Mouse (Mus musculus) thymus, postnatal 0 days (tissue): ENCODE measurements around the gene Cx3cr1. TPM values are rescaled to one million over a fixed set of nuclear protein-coding genes. Genes with fewer than 3 reads are reported as not detected.
"Not testable (repeated sequence)": the region's sequence is repeated elsewhere in the genome, so short reads cannot be mapped to it uniquely, and the experiment has no call there.

ENCODE experiments used
- DNase-seq: peaks from one replicate; pipeline ENCODE4 v3.0.0-alpha.2; 2015; ENCODE audit warnings: low spot score
- polyA plus RNA-seq: library from polyadenylated mRNA; unstranded; fragments of >200 nt; fragmentation: Nextera tagmentation; extraction: Ambion mirVana; gene quantifications from 2 replicates; pipeline ENCODE4 v1.2.1, GENCODE M21; 2015

The Cx3cr1 gene
- polyA plus RNA-seq, 1 experiment from 2014 or later: 4.3 TPM

DNA sequence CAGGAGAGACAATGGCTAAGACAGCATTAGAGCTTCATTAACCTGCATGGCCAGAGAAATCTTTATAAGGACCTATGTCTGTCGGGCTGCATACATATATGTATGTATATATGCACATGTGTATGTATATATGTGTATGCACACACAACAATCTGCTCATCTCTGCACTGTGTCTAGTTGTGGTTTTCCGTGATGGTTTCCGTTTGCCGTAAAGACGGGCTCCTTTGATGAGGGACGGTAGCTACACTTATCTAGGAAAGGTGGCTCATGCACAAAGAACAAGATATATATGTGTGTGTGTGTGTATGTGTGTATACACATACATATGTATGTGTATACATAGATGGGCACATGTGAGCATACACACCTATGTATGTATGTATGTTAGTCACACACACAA is 39.8 kb downstream of the Cx3cr1 start:
- DNase-seq: no peak

DNA sequence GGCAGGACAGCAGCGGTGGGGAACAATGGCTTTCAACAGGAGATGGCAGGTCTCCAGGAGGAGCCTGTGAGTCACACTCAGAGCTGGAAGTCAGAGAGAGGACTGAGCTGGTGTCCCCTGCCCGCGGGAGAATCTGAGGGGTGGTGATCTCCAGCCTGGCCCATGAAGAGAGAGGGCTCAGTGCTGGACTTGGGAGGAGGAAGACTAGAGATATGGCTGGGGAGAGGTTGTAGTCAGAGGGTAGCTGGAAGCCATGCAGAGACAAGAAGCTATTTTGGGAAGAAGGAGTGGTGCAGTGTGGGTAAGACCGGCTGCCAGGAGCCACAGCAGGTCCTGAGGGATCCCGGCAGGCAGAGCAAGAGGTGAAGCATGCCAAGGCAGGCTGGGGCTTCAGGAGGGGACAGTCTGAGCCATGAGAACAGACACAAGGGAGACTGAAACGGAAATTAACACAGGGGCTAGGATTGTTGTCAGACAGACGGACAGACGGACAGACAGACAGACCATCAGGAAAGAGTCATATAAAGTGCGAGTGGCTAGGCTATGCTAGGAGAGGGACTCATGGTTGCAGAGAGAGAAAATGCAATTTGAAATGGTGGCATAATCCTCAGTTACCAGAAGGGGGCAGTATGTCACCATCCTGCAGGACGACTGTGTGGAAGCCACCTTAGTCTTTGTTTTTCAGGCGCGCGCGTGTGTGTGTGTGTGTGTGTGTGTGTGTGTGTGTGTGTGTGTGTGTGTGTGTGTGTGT is 42.1 kb downstream of the Cx3cr1 start:
- DNase-seq: peak; percentile 81

DNA sequence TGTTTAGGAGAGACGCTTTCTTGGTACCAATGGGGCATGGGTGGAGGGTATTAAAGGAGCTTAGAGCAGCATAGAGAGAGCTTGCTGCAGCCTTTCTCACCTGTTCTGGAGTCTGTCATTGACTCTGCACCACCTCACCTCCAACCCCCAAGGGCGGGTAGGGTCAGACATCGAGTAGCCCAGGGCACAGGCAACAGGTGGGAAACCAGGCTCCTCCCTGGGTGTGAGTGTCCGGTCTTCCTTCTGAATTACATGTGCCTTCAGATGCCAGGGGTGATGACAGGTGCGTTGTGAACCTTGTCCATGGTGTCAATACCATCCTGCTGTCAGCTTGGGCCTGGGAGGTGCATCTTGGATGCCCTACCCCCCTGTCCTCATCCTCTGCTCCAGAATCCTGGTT is 45.1 kb downstream of the Cx3cr1 start:
- DNase-seq: no peak

DNA sequence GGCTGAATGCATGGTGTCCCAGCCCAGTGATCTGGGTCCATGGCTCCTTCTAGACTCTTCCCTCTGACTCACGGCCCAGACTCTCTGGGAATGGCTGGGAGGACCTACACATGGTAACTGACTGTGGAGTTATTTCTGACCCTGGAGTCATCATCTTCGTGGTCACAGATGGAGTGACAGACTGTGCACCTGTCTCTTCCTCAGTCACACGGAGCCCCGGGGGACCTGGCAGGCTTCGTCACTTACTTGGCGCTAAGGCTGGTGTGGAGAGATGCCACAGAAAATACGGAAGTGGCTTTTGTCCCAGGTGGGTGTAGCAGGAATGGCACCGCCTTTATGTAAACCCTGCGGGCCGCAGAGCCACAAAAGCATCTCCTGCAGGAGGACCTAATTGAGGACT is 45.5 kb downstream of the Cx3cr1 start:
- DNase-seq: no peak

DNA sequence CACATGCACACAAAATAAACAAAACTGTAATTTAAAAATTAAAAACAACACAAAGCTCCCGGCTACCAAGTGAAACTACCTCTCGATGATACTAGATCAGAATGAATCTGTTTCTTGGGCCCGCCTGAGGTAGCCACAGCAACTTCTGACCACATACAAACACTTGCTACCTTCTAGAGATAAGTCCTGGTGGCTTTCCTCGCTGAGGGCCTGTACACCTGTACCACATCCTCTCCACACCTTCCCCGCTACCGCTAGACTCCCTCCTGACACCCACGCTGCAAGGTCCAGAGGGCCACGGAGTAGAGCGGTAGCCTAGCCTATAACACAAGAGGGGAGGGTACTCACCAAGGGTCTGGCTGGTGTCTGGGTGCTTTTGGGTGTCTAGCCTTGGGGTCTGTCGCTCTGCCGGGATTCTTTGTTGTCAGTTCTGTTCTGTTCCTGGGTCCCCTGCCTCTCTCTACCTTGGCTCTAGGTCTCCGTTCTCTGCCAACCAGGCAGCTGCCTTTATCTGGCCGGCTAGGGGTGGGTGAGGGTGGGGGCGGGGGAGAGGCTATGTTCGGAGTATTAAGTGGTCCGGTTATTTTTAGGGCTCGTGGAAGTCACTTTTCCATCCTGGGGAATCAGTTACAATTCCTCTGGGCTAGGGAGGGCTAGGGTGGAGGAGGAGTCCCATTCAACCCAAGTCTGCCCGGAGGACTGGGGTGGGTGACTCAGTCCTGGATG is 46.4 kb downstream of the Cx3cr1 start, which contains the start of gene Xirp1:
Xirp1 (minus strand) TSS at position 513 of the 726 bp plus-strand sequence.
- DNase-seq: no peak

DNA sequence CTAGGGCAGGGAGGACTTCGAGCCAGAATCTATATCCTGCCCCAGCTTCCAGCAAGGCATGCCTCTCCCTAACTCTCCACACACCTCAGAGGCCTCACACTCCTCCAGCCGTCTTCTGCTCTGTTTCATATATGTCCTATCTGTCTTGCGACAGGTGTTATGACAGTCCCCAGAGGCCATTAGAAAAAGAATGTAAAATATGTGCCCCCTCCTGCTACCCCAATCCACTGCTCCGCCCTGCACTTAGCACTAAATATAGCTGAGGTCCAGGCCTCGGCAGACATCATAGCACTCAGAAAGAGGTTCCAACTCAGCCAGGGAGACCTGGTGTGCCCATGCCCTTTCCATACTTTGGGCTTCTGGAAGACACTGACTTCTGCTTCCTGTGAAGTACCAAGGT is 48.5 kb downstream of the Cx3cr1 start:
- no peak for DNase-seq

DNA sequence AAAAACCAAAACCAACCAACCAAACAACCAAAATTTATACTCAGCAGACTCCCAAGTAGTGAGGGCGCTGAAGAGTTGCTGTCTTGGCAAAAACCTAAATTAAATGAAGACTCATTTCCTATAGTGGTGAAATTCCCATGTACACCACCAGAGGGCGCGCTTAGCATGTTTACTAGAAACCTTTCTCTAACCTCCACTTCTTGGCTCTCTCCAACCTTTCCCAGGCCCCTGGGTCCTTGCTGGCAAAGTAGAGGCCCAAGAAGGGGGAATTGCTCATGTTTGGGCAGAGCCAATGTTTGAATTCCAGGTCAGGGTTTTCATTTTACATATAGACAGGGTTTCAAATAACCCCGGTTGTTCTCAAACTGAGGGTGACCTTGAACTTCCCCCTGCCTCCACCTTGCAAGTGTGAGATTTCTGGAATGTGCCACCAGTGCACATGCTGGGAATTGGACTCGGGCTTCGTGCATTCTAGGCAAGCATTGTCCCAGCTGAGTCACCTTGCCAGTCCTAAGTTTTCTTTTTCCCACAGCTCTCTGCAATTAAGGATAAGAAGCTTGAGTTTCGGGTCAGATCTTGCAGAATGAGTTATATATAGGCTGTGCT is 49.3 kb downstream of the Cx3cr1 start:
- DNase-seq: peak; percentile 77

DNA sequence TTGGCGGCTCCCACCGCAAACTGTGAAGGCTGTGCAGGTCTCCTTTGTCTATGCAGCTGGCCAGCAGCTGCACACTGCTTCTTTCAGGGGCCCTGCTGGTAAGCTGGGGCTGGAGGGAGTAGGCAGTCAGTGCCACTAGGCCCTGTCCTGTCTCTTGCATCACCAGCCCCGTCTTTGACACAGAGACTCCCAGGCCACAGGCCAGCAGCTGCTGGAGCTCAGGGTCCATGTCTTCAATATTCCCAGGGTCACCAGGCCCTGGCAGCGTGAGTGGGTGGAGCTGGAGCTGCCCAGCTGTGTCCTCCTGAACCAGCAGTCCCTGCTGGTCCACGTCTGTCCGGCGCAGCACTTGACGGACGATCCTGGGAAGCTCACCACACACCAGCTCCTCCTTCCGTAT is 52.7 kb downstream of the Cx3cr1 start:
- no peak for DNase-seq

DNA sequence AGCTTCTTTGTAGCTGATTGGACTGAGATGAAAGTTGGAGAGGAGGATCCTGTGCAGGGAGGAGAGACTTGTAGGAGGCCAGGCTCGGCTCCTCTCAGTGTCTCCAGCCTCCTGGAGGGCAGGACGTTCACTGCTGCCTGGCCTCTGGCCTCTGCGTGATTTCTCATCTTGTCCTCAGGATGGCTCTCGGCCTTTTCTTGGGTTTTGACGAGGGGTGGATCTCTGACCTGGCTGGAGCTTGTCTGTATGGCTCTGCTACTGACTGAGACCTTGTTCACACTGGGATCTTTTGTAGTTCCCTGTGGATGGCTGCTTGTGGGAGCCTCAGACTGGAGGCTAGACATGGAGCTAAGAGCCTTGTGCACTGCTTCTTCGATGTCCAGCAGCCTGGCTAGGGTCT is 54.9 kb downstream of the Cx3cr1 start:
- no peak for DNase-seq

DNA sequence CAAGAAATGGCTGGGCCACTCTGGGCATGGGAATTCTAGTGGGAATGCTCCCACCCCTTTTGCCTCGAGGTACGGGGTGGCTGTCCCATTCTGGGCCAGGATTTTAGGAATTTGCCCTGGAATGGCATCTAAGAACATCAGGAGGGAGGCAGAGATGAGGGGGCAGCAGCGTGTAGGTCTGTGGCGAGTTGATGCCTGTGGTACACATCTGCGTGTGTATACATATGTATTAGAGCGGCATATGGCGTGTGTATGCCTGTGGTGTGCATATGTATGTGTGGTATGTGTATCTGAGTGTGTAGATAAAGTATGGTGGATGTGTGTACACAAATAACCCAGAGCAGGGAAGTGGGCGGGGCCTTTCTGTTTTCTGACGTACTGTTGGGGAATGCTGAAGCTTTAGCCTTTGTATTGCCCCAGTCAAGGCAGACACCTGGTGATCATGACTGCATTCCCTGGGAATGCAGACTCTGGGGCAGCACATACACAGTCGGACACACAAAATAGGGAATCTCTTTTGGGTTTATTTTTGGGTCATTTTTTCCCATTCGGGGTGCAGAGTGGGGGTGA is 56.3 kb downstream of the Cx3cr1 start:
- no peak for DNase-seq

DNA sequence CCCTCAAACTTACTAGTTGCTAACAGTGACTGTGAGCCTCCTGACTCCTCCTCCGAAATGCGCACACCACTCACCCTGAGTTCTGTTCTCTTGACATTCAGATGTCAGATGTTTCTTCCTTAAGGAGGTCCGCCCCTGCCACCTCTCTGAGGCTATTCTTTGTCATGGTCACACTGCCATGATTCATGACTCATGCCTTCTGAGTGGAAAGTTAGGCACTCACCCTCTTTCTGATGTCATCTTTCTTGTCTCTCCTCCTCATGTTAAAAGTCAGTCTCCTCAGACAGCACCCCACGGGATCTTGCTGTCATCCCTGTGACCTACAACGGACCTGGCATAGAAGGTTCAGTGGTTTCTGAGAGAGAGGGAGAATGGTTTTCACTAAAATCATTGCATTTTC is 56.9 kb downstream of the Cx3cr1 start:
- no peak for DNase-seq

DNA sequence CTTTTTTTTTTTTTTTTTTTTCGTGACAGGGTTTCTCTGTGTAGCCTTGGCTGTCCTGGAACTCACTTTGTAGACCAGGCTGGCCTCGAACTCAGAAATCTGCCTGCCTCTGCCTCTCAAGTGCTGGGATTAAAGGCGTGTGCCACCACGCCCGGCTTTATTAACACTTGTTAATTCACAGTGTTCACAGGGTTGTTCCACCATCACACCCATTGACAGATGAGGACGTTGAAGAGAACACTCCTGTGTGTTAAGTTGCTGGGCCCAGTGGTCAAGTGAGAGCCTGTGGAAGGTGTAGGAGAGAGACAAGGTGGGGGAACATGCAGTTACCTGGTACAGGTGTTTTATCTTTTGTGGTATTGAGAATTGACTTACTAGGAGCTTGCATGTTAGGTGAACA is 57.5 kb downstream of the Cx3cr1 start:
- not testable (repeated sequence) for DNase-seq

DNA sequence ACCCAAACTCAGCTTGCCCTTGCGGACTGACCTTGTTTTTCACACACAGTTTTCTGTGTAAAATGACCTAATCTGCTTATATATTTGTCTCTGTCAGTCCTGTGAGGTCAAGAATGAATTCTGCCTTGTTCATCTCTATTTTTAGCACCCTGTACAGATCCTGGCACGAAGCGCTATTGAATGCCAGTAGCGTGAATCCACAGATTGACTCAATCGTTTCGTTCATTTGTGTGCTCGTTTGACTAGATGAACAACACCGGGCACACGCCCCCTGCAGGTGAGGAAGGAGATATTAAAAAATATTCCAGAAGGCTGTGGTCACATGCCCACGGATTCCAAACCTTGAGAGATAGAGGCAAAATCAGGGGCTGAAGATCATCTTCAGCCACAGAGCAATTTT is 58.1 kb downstream of the Cx3cr1 start:
- peak; percentile 78 for DNase-seq

DNA sequence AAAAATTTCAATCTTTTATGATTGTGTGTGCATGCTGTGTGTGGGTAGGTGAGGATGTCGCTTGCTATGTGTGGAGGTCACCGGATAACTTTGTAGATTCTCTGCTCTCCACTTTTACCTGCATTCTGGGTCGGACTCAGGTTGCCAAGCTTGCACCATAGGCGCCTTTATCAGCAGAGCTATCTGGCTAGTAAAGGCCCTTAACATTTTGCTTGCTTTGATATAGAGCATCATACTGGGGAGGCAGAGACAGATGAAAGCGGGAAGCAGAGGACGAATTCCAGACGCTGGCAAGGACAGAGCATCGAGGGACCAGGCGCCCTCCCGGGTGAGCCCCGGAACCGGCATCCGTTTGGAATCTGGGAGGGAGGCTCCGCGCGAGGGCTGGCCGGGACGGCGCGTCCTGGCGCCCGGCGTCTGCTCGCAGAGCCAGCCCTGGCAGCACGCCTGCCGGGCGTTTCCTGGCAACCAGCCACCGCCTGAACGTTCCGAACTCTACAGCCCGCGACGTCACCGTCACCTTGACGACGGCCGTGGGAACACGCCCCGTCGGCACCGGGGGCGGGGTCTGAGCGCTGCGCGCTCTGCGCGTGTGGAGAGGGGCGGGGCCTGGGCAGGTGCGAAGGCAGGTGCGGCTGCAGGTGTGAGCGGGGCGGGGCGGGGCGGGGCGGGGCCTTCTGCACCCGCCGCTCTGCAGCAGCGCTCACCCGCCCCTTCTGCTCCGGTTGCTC is 58.7 kb downstream of the Cx3cr1 start:
- peak; percentile 97 for DNase-seq

DNA sequence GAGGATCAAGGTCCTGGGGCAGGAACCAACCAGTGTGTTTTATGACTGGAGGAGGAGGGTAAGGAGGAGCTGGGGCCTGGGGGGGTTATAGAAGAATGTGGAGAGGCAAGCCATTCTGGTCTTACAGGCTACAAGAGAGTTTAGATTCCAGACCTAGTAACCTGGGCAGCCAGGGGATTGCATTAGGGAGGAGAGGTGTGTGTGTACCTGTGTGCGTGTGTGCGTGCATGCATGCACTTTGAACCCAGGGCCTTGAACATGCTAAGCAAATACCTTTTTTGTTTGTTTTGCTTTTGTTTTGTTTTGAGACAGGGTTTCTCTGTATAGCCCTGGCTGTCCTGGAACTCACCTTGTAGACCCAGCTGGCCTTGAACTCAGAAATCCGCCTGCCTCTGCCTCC is 59.8 kb downstream of the Cx3cr1 start:
- no peak for DNase-seq

DNA sequence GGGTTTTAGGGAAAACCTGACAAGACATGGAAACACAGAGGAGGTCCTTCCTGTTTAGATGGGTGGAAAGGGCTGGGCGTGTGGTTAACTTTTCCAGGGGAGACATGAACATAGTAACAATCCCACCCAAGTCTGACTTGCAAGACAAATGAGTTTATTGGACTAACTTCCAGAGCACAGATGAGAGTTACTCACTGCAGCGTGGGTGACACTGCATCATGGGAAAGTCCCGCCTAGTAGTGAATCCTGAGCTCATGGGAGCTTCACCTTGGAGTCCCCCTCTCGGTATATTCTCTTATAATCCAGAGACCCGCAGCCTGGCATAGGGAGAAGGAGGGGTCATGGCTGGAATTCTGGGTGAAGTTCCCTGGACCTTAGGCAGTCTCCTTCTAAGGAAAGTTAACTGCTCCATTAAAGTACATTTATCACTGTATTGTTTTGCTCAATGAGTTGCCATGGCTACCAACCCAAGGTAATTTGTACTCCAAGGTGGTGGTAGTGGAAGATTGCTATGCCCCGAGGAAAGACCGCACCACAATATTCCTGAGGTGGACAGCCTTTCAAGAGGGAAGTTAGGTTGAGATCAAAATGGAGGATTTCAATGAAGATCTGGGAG is 60.3 kb downstream of the Cx3cr1 start:
- no peak for DNase-seq

DNA sequence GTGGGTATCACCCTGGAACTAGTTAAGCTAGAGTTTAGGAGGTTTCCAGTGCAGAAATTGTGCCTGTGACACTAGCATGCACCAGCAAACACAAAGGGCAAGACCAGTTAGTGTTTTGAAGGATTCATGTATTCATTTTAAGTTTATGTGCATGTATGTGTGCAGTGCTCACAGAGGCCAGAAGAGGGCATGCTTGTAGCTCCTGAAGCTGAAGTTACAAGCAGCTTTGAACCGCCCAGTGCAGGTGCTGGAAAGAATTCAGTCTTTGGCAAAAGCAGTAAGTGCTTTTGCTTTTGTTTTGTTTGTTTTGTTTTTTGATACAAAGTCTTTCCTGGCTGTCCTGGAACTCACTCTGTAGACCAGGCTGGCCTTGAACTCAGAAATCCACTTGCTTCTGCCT is 61.8 kb downstream of the Cx3cr1 start:
- no peak for DNase-seq

DNA sequence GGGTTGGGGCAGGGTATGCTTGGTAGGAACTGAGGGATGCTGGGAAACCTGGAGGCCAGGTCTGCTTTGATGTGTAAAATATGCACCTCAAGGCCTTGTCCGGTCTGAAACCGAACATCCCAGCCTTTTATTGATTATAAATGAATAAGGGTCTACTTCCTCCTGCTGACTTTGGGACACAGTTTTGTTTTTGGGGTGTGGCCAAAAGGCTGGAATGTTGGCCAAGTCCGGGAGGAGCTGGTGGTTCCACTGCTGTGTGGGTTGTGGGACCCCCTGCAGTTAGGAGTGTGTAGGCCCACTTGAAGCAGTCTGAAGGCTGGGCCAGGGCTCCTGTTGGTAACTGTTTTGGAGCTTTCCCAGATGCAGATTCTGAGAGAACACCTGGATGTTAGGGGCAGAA is 63.7 kb downstream of the Cx3cr1 start:
- DNase-seq: no peak

DNA sequence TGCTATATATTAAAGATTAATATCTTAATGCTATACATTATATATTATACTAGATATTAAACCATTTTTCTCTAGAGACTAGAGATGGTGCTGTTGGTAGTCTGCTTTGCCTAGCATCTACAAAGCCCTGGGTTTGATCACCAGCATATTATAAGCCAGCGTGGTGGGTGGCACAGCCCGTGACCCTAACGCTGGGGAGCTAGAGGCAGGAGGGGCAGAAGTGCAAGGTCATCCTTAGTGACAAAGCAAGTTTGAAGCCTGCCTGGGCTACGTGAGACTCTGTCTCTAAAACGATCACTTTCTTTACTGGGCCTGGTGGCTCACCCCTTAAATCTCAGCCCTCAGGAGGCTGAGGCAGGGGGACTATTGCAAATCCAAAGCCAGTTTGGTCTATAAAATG is 66.8 kb downstream of the Cx3cr1 start:
- DNase-seq: no peak

DNA sequence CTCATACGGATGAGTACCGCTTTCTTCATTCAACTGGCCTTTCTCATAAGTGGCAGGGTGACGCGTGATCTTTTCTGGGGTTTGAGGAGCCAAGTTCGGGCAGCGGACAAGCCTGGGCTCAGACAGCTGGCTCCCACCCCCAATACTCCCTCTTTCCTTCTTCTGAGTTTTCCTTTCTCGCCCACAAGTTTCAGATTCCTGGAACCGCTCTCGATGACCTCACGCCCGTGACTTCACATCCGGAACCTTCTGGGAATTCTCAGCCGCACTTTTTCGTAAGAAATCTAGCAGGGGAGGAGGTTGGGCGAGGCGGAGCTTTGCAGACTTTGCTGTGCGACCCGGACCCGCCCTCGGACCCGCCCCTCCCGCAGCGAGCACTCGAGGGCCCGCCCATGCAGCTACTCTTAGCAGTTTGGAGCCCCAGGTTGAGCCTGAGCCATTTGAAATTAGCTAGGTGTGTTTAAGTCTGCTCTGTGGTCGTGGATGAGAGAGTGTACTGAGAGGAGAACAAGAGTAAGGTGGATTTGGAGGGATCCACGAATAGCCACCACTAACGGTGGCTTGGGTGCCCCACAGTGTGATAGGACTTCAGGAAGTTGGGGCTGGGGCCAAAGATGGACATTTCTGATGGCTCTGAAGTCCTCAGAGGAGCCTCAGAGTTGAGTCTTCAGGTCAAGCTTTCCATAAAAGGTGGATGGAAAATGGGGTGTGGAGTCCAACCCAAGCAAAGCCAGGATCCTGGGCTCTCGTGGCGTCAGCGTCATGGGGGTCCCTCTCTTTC is 67.5 kb downstream of the Cx3cr1 start:
- DNase-seq: peak; percentile 76
